Mouse (Mus musculus) bone marrow macrophage, adult 2 months (primary cell): Measurements from ENCODE around the gene Tspan14.

Source experiments
- CTCF ChIP-seq: IDR thresholded peaks from 2 replicates; pipeline ENCODE4 v1.5.1; 2012; ENCODE audit warnings: low read depth, mild to moderate bottlenecking, low read length, moderate library complexity
- POLR2A ChIP-seq: IDR thresholded peaks from 2 replicates; pipeline ENCODE4 v1.6.1; 2012; ENCODE audit warnings: mild to moderate bottlenecking, low read depth, low read length, borderline replicate concordance

DNA sequence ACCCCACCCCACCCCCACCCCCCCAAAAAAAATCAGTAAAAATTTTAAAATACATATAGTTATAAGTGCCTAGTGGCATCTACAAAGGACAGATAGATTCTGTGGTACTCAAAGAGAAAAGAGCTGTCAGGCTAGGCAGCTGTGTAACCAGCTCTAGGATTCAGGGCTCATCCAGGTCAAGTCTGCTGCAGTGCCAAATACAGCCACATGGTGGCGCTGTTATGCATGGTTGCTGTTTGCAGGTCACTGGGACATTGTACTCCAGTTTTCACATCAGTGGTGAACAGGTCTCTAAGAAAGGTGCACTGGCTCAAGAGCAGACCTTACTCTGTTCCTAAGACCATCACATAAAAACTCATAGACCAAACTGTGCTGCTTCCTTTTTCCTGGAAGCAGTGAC lies 49.0 kb downstream of the Tspan14 start:
- TF ChIP-seq CTCF (peak; percentile 74), POLR2A (no peak)
